Mouse (Mus musculus) midbrain, embryonic 15.5 days (tissue): ENCODE measurements around the gene Olfr312. TPM values are rescaled to one million over a fixed set of nuclear protein-coding genes. Genes with fewer than 3 reads are reported as not detected.
A peak's percentile ranks its signal among the peaks of the same experiment; 100 is the strongest.
"Not testable (repeated sequence)": the region's sequence is repeated elsewhere in the genome, so short reads cannot be mapped to it uniquely, and the experiment has no call there.

Experiments
- ATAC-seq: fragments of 200-750 bp; cut with Nextera tagmentation; replicated peaks from 2 replicates; pipeline ENCODE4 v1.8.0; 2017; ENCODE audit warnings: moderate TSS enrichment
- H3K27ac ChIP-seq: fragments of 300-500 bp; sonication (generic); 2 replicates; pipeline ENCODE4 v1.5.1; 2015; ENCODE audit warnings: mild to moderate bottlenecking, inconsistent platforms
- H3K27me3 ChIP-seq: fragments of 300-500 bp; sonication (generic); replicated peaks from 2 replicates; pipeline ENCODE4 v1.6.1; 2015; ENCODE audit warnings: inconsistent platforms
- H3K36me3 ChIP-seq: fragments of 300-500 bp; sonication (generic); replicated peaks from 2 replicates; pipeline ENCODE4 v1.6.1; 2015; ENCODE audit warnings: inconsistent platforms
- H3K4me1 ChIP-seq: fragments of 300-500 bp; sonication (generic); 2 replicates; pipeline ENCODE4 v1.6.1; 2015; ENCODE audit warnings: inconsistent platforms
- H3K4me2 ChIP-seq: fragments of 300-500 bp; sonication (generic); 2 replicates; pipeline ENCODE4 v1.6.1; 2015; ENCODE audit warnings: inconsistent platforms, mild to moderate bottlenecking, moderate library complexity
- H3K4me3 ChIP-seq: fragments of 300-500 bp; sonication (generic); 2 replicates; pipeline ENCODE4 v1.5.1; 2015; ENCODE audit warnings: mild to moderate bottlenecking, inconsistent platforms
- H3K9ac ChIP-seq: fragments of 300-500 bp; sonication (generic); 2 replicates; pipeline ENCODE4 v1.6.1; 2015; ENCODE audit warnings: mild to moderate bottlenecking, inconsistent platforms
- H3K9me3 ChIP-seq: fragments of 300-500 bp; sonication (generic); 2 replicates; pipeline ENCODE4 v1.6.1; 2016; ENCODE audit warnings: inconsistent platforms
- WGBS: fragments of 180-500 bp; shearing (Covaris S2); methylation state at CpG from one replicate; pipeline ENCODE4 v1.1.7; 2015; ENCODE audit warnings: mixed read lengths; 5-methylcytosine and 5-hydroxymethylcytosine counted together
- polyA plus RNA-seq: library from polyadenylated mRNA; unstranded; fragments of >200 nt; fragmentation: Nextera tagmentation; extraction: Ambion mirVana; gene quantifications from 2 replicates; pipeline ENCODE4 v1.2.1, GENCODE M21; 2015

The Olfr312 gene
- polyA plus RNA-seq, 1 experiment from 2014 or later, result not detected

DNA sequence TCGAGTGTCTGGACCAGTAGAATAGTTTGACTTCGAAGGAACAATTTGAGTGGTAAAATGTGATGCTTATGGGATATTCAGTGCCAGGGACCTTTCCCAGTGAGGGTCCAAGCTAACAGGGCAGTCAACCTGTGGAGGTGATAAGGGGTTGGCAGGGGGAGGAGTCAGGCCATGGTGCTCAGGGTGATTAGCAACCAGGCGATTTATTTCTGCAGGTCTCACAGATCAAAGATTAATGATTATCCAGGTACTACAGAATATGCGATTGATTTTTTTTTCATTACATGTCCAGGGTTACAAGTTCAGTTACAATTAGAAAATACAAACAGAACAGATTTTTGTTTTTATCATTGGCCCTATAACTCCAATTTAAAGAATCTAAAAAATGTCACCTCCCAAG is 25.2 kb upstream of the Olfr312 start:
- Histone ChIP-seq H3K4me1 (peaks cover 7% of the 10 kb centered on the region; the same call in 1 of the 2 replicates), H3K9ac (no peak overlapping the region), H3K4me2 (no peak overlapping the region), H3K9me3 (no peaks in the 10 kb centered on the region), H3K4me3 (no peak overlapping the region), H3K36me3 (no peaks in the 10 kb centered on the region), H3K27ac (no peak overlapping the region), H3K27me3 (no peaks in the 10 kb centered on the region)
- no peak for ATAC-seq
- 74% methylated on average over 4 of the region's 4 CpGs for WGBS

DNA sequence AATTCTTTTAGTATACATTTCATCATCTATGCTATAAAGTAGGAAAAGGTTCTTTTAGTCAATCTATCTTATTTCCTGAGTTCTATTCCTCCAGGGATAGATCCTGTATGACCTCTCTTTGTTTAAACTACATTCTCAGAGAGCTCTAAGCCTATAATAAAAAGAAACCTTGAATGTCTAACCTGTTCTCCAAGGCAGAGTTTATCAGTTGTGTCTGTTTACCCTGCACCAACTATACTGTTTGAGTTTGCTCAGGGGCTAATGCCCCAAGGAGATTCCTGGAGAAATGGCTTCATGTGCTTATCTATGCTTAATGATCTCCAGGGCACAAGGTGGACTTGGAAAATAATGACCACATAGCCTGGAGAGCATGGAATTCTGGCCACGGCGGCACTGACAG is 24.6 kb upstream of the Olfr312 start:
- WGBS, result 77% methylated on average over 2 of the region's 2 CpGs
- peaks cover 7% of the 10 kb centered on the region; the same call in 1 of the 2 replicates for H3K4me1 ChIP-seq

DNA sequence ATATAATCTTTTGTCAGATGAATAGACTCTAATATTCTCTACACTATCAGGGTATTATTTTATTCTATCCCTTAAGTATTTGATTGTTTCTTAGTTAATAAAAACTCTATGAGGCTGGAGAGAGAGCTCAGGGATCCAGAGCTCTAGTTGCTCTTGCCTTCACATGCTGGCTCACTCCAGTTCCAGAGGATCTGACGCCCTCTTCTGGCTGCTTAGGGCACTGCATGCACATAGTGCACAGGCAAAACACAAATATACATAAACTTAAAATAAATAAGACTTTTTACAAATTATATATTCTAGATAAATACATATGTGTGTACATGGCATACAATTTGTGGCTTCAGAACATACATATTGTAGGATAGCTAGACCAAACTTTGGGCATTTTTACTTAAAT is 17.0 kb upstream of the Olfr312 start:
- no peaks in the 10 kb centered on the region for H3K9me3 ChIP-seq
- no peak overlapping the region for H3K4me3 ChIP-seq
- no peaks in the 10 kb centered on the region for H3K4me1 ChIP-seq
- no peaks in the 10 kb centered on the region for H3K36me3 ChIP-seq
- 16% methylated on average over 1 of the region's 1 CpGs for WGBS
- no peak overlapping the region for H3K27ac ChIP-seq
- ATAC-seq, result no peak
- H3K27me3 ChIP-seq, result no peaks in the 10 kb centered on the region
- H3K4me2 ChIP-seq, result no peak overlapping the region
- H3K9ac ChIP-seq, result no peak overlapping the region

More for the DNA sequence above, 24.6 kb upstream of the Olfr312 start:
- Histone ChIP-seq H3K27ac (no peak overlapping the region), H3K9ac (no peak overlapping the region), H3K4me3 (no peak overlapping the region), H3K36me3 (no peaks in the 10 kb centered on the region), H3K4me2 (no peak overlapping the region), H3K27me3 (no peaks in the 10 kb centered on the region), H3K9me3 (no peaks in the 10 kb centered on the region)
- ATAC-seq, result no peak

DNA sequence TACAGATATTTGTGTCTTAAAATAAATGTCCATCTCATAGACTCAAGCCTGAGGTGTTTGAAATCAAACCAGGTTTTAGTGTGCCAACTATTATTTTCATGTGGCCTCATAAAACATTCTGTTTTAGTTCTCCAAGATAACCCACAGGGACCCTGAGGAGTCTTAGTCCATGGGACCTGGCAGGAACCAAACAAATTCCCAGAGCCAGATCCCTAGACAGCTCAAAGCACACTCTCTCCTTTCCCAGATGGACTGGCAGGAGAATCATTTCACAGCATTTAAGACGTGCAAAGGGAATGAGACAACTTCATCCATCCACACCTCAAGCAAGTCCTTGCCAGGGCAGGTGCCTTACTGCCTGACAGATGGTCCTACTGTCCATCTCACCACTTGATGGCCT is 14.3 kb upstream of the Olfr312 start, which contains the start of gene Olfr313:
TSS of gene Olfr313 (plus strand) at position 301 of the 400 bp plus-strand sequence.
- H3K4me2 ChIP-seq, H3K27ac ChIP-seq, H3K9me3 ChIP-seq, ATAC-seq, H3K9ac ChIP-seq, H3K4me3 ChIP-seq, H3K27me3 ChIP-seq, H3K4me1 ChIP-seq, H3K36me3 ChIP-seq: not testable (repeated sequence)
- WGBS, result 70% methylated on average over 1 of the region's 1 CpGs

DNA sequence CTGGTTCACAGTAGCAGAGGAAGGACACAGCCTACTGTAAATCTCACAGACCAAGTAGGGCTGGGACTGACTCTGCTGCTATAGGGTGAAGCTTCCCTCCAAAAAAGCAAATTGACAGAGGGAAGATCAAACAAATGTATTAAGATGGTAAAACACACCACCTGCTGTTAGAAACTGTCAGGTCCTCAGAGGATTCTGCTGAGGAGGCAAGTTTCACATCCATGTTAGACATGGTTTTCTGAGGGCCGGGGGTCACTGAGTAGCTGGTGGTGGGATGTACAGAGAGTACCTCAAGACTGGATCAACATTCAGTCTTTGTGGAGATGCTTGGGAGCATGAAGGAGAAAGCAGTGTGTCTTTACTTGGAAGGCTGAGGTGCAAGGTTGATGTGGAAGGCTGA is 13.4 kb upstream of the Olfr312 start:
- WGBS, result 75% methylated on average over 1 of the region's 1 CpGs
- ATAC-seq, result no peak
- no peak overlapping the region for H3K4me3 ChIP-seq

DNA sequence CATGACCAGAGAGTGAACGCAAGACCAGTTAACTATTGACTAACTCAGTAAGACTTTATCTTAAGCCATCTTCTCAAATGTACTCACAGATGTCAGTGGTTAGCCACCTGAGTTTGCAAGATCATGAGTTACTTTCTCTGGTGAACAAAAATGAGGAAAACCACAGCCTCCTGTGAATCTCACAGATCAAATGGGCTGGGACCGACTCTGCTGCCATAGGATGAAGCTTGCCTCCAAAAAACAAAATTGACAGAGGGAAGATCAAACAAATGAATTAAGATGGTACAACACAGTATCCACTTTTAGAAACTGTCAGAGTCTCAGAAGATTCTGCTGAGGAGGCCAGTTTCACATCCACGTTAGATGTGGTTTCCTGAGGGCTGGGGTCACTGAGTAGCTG is 727 bp downstream of the Olfr312 start:
- Histone ChIP-seq H3K36me3 (no peaks in the 10 kb centered on the region), H3K9ac (no peak overlapping the region), H3K27me3 (no peaks in the 10 kb centered on the region), H3K27ac (no peak overlapping the region), H3K4me1 (no peaks in the 10 kb centered on the region), H3K4me2 (no peak overlapping the region), H3K4me3 (no peak overlapping the region), H3K9me3 (no peaks in the 10 kb centered on the region)
- WGBS, result 85% methylated on average over 3 of the region's 3 CpGs
- ATAC-seq, result no peak

More for the DNA sequence above, 13.4 kb upstream of the Olfr312 start:
- no peaks in the 10 kb centered on the region for H3K4me1 ChIP-seq
- no peaks in the 10 kb centered on the region for H3K36me3 ChIP-seq
- H3K9me3 ChIP-seq, result no peaks in the 10 kb centered on the region
- H3K4me2 ChIP-seq, result no peak overlapping the region
- H3K9ac ChIP-seq, result no peak overlapping the region
- H3K27me3 ChIP-seq, result no peaks in the 10 kb centered on the region
- no peak overlapping the region for H3K27ac ChIP-seq

DNA sequence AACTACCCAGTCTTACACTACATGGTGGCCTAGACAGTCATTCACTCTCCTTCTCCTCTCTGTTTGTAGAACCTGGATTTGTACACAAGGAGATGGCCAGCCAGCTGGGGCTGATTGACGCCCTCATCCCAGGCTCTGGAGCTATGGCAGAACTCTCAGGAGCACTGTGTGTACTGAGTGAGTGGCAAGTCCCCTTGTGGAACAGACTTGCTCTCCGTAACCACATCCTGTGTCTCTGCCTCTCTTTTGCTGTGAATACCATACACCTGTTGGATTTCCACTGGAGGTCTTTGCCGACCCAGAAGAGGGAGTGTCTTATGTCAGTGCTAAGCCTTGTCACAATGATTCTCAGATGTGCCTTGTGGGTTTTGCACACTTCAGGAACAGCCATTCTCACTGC is 3.5 kb downstream of the Olfr312 start:
- not testable (repeated sequence) for ATAC-seq, H3K27ac ChIP-seq, H3K4me1 ChIP-seq, H3K4me3 ChIP-seq, H3K9ac ChIP-seq, H3K27me3 ChIP-seq, H3K36me3 ChIP-seq, H3K9me3 ChIP-seq, H3K4me2 ChIP-seq
- 86% methylated on average over 3 of the region's 3 CpGs for WGBS

DNA sequence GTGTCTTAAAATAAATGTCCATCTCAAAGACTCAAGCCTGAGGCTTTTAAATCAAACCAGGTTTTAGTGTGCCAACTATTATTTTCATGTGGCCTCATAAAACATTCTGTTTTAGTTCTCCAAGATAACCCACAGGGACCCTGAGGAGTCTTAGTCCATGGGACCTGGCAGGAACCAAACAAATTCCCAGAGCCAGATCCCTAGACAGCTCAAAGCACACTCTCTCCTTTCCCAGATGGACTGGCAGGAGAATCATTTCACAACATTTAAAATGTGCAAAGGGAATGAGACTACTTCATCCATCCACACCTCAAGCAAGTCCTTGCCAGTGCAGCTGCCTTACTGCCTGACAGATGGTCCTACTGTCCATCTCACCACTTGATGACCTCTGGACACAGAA is 9.9 kb downstream of the Olfr312 start, which contains the start of gene Olfr311:
TSS of gene Olfr311 (plus strand) at position 301 of the 400 bp plus-strand sequence.
- not testable (repeated sequence) for H3K27me3 ChIP-seq, H3K4me1 ChIP-seq, H3K9me3 ChIP-seq, H3K9ac ChIP-seq, H3K36me3 ChIP-seq, H3K4me3 ChIP-seq, ATAC-seq, H3K4me2 ChIP-seq, H3K27ac ChIP-seq

DNA sequence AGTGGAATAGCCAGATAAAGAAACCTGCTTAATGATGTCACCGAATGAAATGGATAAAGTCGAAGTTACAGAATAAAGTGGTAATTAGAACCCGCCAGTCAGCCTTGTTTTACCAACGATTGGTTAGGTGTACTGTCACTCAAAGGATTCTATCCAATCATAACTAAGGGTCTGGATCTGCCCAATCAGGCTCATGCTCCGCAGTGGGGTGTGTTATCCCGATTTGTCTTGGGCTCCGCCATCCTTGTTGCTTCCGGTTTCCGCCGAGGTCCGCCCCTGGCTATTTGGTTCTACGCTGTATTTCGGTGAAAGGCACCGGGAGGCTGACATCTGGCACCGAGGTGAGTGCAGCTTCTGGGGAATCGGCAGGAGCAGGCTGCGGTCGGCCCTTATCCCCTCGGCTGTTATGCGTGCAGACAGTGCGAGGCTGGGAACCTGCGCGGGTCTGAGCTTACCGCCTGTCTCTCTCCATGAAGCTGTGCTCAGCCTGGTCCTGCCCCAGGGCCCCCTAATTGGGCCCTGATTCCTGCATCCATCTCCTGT is 18.0 kb downstream of the Olfr312 start, which contains the start of gene Gm12258:
TSS of gene Gm12258 (plus strand) at position 240 of the 543 bp plus-strand sequence.
- WGBS, result under 1% methylated on average over 24 of the region's 24 CpGs
- H3K4me1 ChIP-seq, result peaks cover 15% of the 10 kb centered on the region

DNA sequence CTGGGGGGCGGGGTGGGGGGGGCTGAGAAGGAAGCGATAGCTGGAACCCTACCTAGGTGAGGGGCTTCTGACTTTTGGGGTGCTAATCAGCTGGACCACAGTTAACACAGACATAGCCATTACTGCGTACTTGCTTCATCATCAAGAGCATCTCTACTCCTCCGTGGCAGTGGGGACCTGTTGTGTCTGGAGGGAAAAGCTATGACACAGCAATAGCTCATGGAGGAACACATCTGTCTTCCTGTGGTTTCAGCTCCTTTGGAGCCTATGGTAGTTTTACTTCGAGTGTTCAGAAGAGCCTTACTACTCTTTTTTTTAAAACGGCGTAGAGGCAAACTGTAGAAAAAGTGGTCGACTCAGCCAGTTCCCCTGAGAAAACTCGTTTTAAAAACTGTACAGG is 18.6 kb downstream of the Olfr312 start:
- Histone ChIP-seq H3K36me3 (peaks cover 24% of the 10 kb centered on the region), H3K27me3 (no peaks in the 10 kb centered on the region), H3K4me3 (peak overlapping the region; percentile 84), H3K27ac (peak overlapping the region; percentile 90), H3K9ac (peak overlapping the region; percentile 95), H3K4me2 (peak overlapping the region; percentile 76), H3K4me1 (peaks cover 15% of the 10 kb centered on the region), H3K9me3 (no peaks in the 10 kb centered on the region)
- WGBS, result 50% methylated on average over 9 of the region's 9 CpGs
- peak; percentile 16; the same call in 1 of the 2 replicates for ATAC-seq

More for the DNA sequence above, 18.0 kb downstream of the Olfr312 start, which contains the start of gene Gm12258:
- Histone ChIP-seq H3K4me2 (peak within 1 kb of the TSS; percentile 76), H3K27me3 (no peaks in the 10 kb centered on the region), H3K4me3 (peak within 1 kb of the TSS; percentile 84), H3K9me3 (no peaks in the 10 kb centered on the region), H3K9ac (peak within 1 kb of the TSS; percentile 95), H3K27ac (peak within 1 kb of the TSS; percentile 90), H3K36me3 (peaks cover 21% of the 10 kb centered on the region)
- peak; percentile 100 for ATAC-seq

DNA sequence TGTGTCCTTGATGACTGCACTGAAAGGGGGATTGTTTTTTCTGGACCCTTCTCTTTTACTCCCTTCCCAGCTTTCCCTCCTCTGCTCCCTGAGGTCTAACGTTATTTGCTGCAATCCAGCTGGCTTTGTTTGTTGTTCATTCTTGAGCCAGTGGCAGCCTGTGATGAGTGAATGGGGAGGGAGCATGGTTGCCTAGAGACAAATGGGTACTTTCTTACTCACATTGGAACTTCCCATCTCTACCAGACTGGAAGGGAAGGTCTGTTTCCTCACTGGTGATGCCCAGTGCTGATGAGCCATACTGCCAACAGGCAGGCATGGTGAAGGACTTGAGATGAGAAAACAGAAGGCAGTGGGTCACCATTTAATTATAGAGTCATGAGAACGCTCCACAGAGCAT is 20.7 kb downstream of the Olfr312 start:
- WGBS, result 71% methylated on average over 2 of the region's 2 CpGs
- no peak overlapping the region for H3K9ac ChIP-seq
- ATAC-seq, result no peak
- H3K4me3 ChIP-seq, result no peak overlapping the region
- no peaks in the 10 kb centered on the region for H3K27me3 ChIP-seq
- H3K27ac ChIP-seq, result no peak overlapping the region
- H3K4me1 ChIP-seq, result peaks cover 15% of the 10 kb centered on the region
- no peak overlapping the region for H3K4me2 ChIP-seq
- no peaks in the 10 kb centered on the region for H3K9me3 ChIP-seq
- peaks cover 37% of the 10 kb centered on the region for H3K36me3 ChIP-seq

DNA sequence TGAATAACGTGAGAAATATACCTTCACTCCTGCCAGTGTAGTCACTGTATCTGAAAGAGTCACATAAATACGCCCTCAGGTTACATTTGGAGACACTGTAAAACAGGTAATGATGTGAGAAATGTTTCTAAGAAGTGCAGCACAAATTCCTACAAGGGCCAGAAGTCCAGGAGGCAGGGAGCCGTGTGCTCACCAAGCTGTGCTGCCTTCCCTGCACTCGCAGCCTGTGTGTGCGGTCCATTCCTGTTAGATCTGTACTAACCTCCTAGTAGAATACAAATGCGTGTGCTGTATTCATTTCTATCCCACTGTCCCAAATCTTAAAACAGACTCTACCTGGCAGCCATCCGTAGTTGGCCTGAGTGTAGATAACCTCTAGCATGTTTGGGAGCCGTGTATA is 31.7 kb downstream of the Olfr312 start:
- Histone ChIP-seq H3K27ac (no peak overlapping the region), H3K4me1 (no peaks in the 10 kb centered on the region), H3K9me3 (peaks cover 5% of the 10 kb centered on the region), H3K4me2 (no peak overlapping the region), H3K9ac (no peak overlapping the region), H3K27me3 (no peaks in the 10 kb centered on the region), H3K4me3 (no peak overlapping the region), H3K36me3 (peaks cover 50% of the 10 kb centered on the region)
- WGBS, result 96% methylated on average over 8 of the region's 8 CpGs
- no peak for ATAC-seq
